Mouse (Mus musculus) intestine, postnatal 0 days (tissue): ENCODE data around the gene Cd300ld. TPM values are rescaled to one million over a fixed set of nuclear protein-coding genes. Genes with fewer than 3 reads are reported as not detected.

Source experiments
- ATAC-seq: fragments of 200-750 bp; cut with Nextera tagmentation; 2 replicates; pipeline ENCODE4 v1.8.0; 2017; ENCODE audit warnings: mild to moderate bottlenecking, moderate TSS enrichment, moderate library complexity
- H3K27ac ChIP-seq: fragments of 300-500 bp; sonication (generic); 2 replicates; pipeline ENCODE4 v1.5.1; 2014; ENCODE audit warnings: mild to moderate bottlenecking, low read depth, low read length, moderate library complexity
- H3K27me3 ChIP-seq: fragments of 300-500 bp; sonication (generic); replicated peaks from 2 replicates; pipeline ENCODE4 v1.6.1; 2014; ENCODE audit warnings: low read length, mixed read lengths; ENCODE audit not compliant: control insufficient read depth, insufficient read depth
- H3K36me3 ChIP-seq: fragments of 300-500 bp; sonication (generic); 2 replicates; pipeline ENCODE4 v1.6.1; 2014; ENCODE audit warnings: mild to moderate bottlenecking, moderate library complexity; ENCODE audit not compliant: control insufficient read depth, insufficient read depth
- H3K4me1 ChIP-seq: fragments of 300-500 bp; sonication (generic); replicated peaks from 2 replicates; pipeline ENCODE4 v1.6.1; 2014; ENCODE audit warnings: antibody characterized with exemption, low read length, mixed read lengths; ENCODE audit not compliant: control insufficient read depth, insufficient read depth
- H3K4me2 ChIP-seq: fragments of 300-500 bp; sonication (generic); replicated peaks from 2 replicates; pipeline ENCODE4 v1.6.1; 2014; ENCODE audit warnings: low read depth, mild to moderate bottlenecking, moderate library complexity
- H3K4me3 ChIP-seq: fragments of 300-500 bp; sonication (generic); 2 replicates; pipeline ENCODE4 v1.5.1; 2014; ENCODE audit warnings: low read depth, low read length
- H3K9ac ChIP-seq: fragments of 300-500 bp; sonication (generic); 2 replicates; pipeline ENCODE4 v1.6.1; 2014; ENCODE audit warnings: mild to moderate bottlenecking, low read depth, low read length
- H3K9me3 ChIP-seq: fragments of 300-500 bp; sonication (generic); 2 replicates; pipeline ENCODE4 v1.6.1; 2016; ENCODE audit warnings: mixed run types; ENCODE audit not compliant: control insufficient read depth
- CTCF ChIP-seq: sonication (generic); IDR thresholded peaks from 2 replicates; pipeline ENCODE4 v1.5.1; 2016; ENCODE audit warnings: low read depth, mild to moderate bottlenecking, control low read depth, antibody characterized with exemption, moderate library complexity
- WGBS: fragments of 180-500 bp; shearing (Covaris S2); extraction: QIAGEN DNeasy Blood & Tissue Kit; methylation state at CpG from one replicate; pipeline ENCODE4 v1.1.7; 2014; 5-methylcytosine and 5-hydroxymethylcytosine counted together
- polyA plus RNA-seq: library from polyadenylated mRNA; unstranded; fragments of >200 nt; fragmentation: Nextera tagmentation; extraction: Ambion mirVana; gene quantifications from 2 replicates; pipeline ENCODE4 v1.2.1, GENCODE M21; 2015

Cd300ld gene
- polyA plus RNA-seq, 1 experiment from 2014 or later = 0.10 TPM

GRCm38 (mm10) chr11:114981866-114982265, 7.9 kb downstream of the Cd300ld start:
- Histone ChIP-seq H3K4me2 (no peak overlapping the region), H3K9me3 (0 out of 2 replicates have a peak, but pooled peaks cover 5% of the 10 kb centered on the region), H3K9ac (no peak overlapping the region), H3K27me3 (no peaks in the 10 kb centered on the region), H3K4me1 (no peaks in the 10 kb centered on the region), H3K27ac (no peak overlapping the region), H3K4me3 (no peak overlapping the region), H3K36me3 (no peaks in the 10 kb centered on the region)
- ATAC-seq = no peak
- 71% methylated on average over 4 of the region's 4 CpGs for WGBS
- no peak for TF ChIP-seq CTCF

GRCm38 (mm10) chr11:114972726-114973125, 17.0 kb downstream of the Cd300ld start:
- Histone ChIP-seq H3K27me3 (no peaks in the 10 kb centered on the region), H3K4me1 (no peaks in the 10 kb centered on the region), H3K4me3 (no peak overlapping the region), H3K9me3 (0 out of 2 replicates have a peak, but pooled peaks cover 3% of the 10 kb centered on the region), H3K27ac (no peak overlapping the region), H3K4me2 (no peak overlapping the region), H3K9ac (no peak overlapping the region), H3K36me3 (no peaks in the 10 kb centered on the region)
- 77% methylated on average over 10 of the region's 10 CpGs for WGBS
- TF ChIP-seq CTCF = no peak
- no peak for ATAC-seq

GRCm38 (mm10) chr11:114968752-114969207, 20.9 kb downstream of the Cd300ld start, which contains the start of gene Cd300c:
Gene Cd300c (minus strand): TSS chr11:114969157.
- no peaks in the 10 kb centered on the region for H3K9me3 ChIP-seq
- TF ChIP-seq CTCF = no peak
- ATAC-seq = no peak
- no peak within 1 kb of the TSS for H3K9ac ChIP-seq
- H3K4me3 ChIP-seq = no peak within 1 kb of the TSS
- H3K4me1 ChIP-seq = no peaks in the 10 kb centered on the region
- 86% methylated on average over 9 of the region's 9 CpGs for WGBS
- H3K4me2 ChIP-seq = no peak within 1 kb of the TSS
- H3K36me3 ChIP-seq = no peaks in the 10 kb centered on the region
- no peaks in the 10 kb centered on the region for H3K27me3 ChIP-seq
- H3K27ac ChIP-seq = no peak within 1 kb of the TSS

- TF ChIP-seq CTCF = no peak
- H3K4me2 ChIP-seq = no peak overlapping the region
- WGBS = 24% methylated on average over 3 of the region's 3 CpGs
- H3K4me3 ChIP-seq = no peak overlapping the region
- H3K9ac ChIP-seq = no peak overlapping the region
- no peaks in the 10 kb centered on the region for H3K4me1 ChIP-seq
- no peak overlapping the region for H3K27ac ChIP-seq
- H3K9me3 ChIP-seq = no peaks in the 10 kb centered on the region
- H3K36me3 ChIP-seq = no peaks in the 10 kb centered on the region
- H3K27me3 ChIP-seq = no peaks in the 10 kb centered on the region
- no peak for ATAC-seq
These were observed 24.4 kb downstream of the Cd300ld start for GRCm38 (mm10) chr11:114965182-114965828.

GRCm38 (mm10) chr11:114960369-114960768, 29.4 kb downstream of the Cd300ld start:
- Histone ChIP-seq H3K27ac (no peak overlapping the region), H3K9ac (no peak overlapping the region), H3K4me2 (no peak overlapping the region), H3K36me3 (no peaks in the 10 kb centered on the region), H3K4me3 (no peak overlapping the region), H3K9me3 (no peaks in the 10 kb centered on the region), H3K4me1 (no peaks in the 10 kb centered on the region), H3K27me3 (no peaks in the 10 kb centered on the region)
- 74% methylated on average over 1 of the region's 1 CpGs for WGBS
- ATAC-seq = no peak
- no peak for TF ChIP-seq CTCF

- no peak within 1 kb of the TSS for H3K4me2 ChIP-seq
- no peak for ATAC-seq
These were observed 55.6 kb downstream of the Cd300ld start, which contains the start of gene Cd300lb for GRCm38 (mm10) chr11:114934144-114934543. Gene Cd300lb (minus strand): TSS chr11:114934386.

More at GRCm38 (mm10) chr11:114934144-114934543, 55.6 kb downstream of the Cd300ld start, which contains the start of gene Cd300lb:
- H3K4me3 ChIP-seq = no peak within 1 kb of the TSS
- no peaks in the 10 kb centered on the region for H3K4me1 ChIP-seq
- no peak within 1 kb of the TSS for H3K9ac ChIP-seq
- H3K27me3 ChIP-seq = no peaks in the 10 kb centered on the region
- H3K27ac ChIP-seq = no peak within 1 kb of the TSS
- no peaks in the 10 kb centered on the region for H3K9me3 ChIP-seq
- no peaks in the 10 kb centered on the region for H3K36me3 ChIP-seq
- 35% methylated on average over 6 of the region's 6 CpGs for WGBS
- no peak for TF ChIP-seq CTCF
